Mouse (Mus musculus): ENCODE data around the gene Fam19a1. TPM values are rescaled to one million over a fixed set of nuclear protein-coding genes. Genes with fewer than 3 reads are reported as not detected.

Fam19a1 gene
- 26.0 and 37.3 TPM in 2 replicates for polyA plus RNA-seq (2015; fragmentation: Nextera tagmentation; extraction: Ambion mirVana)

- Histone ChIP-seq H3K4me1 (peaks cover 41% of the 10 kb centered on the region), H3K4me2 (peak within 1 kb of the TSS; percentile 95)
Measured at GRCm38 (mm10) chr6:96112854-96113253, at the start of gene Fam19a1. TSS of gene Fam19a1 (plus strand) at chr6:96113154.

DNA sequence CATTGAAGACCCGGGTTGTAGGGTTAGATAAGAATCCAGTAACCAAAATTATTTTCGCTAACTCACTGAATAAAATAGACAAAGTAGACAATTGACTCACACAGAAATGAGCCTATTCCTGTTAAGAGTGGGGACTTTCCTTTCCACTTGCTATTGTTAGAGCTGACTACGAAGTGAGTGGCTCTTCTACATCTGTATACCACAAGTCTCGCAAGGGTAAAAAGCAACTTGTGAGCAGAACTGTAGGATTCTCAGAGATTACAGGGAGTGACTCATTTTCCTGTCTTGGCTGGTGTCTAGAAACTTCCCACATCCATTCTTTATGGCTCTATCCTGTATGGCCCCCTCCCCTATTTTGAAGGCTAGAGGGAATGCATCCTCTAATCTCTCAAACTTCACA is 41.9 kb upstream of the Fam19a1 start:
- no peak for ATAC-seq (ENCODE audit: low FRiP score)
- no peak overlapping the region for H3K27ac ChIP-seq (replicated peaks)
- no peaks in the 10 kb centered on the region for H3K27me3 ChIP-seq (replicated peaks)
- no peaks in the 10 kb centered on the region for H3K9me3 ChIP-seq (replicated peaks)
- H3K4me2 ChIP-seq: no peak overlapping the region
- 94% methylated on average over 4 of the region's 4 CpGs for WGBS
- H3K4me3 ChIP-seq (replicated peaks): no peak overlapping the region
- H3K4me1 ChIP-seq: no peaks in the 10 kb centered on the region
- no peaks in the 10 kb centered on the region for H3K36me3 ChIP-seq
- no peak overlapping the region for H3K9ac ChIP-seq (replicated peaks)

More at GRCm38 (mm10) chr6:96112854-96113253, at the start of gene Fam19a1:
- ATAC-seq (ENCODE audit: low FRiP score): no peak
- Histone ChIP-seq H3K27ac (replicated peaks) (0 out of 2 replicates have a peak within 1 kb of the TSS, but pooled peaks have one; percentile 51), H3K9ac (replicated peaks) (peak within 1 kb of the TSS; percentile 43), H3K36me3 (no peaks in the 10 kb centered on the region), H3K27me3 (replicated peaks) (no peaks in the 10 kb centered on the region), H3K9me3 (replicated peaks) (no peaks in the 10 kb centered on the region), H3K4me3 (replicated peaks) (peak within 1 kb of the TSS; percentile 56)
- WGBS: 21% methylated on average over 6 of the region's 6 CpGs

DNA sequence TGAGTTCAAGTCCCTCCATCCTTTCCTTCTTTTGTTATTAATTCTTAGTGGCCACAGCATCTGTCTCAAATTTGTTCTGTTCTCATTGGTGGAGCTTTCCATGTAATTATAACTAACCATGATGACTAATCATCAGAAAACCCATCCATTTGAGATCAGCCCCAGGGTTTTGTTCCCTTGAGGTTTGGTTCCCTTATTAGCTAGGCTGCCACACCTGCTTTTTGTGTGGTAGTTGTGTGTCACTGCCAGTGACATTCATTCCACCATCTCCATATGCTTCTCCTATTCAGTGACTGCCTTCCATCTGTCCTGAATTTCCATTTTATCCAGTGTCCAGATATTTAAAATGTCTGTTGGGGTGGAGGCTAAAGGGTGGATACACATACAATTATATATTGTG is 41.4 kb upstream of the Fam19a1 start:
- Histone ChIP-seq H3K27ac (replicated peaks) (no peak overlapping the region), H3K27me3 (replicated peaks) (no peaks in the 10 kb centered on the region), H3K4me3 (replicated peaks) (no peak overlapping the region), H3K9ac (replicated peaks) (no peak overlapping the region), H3K4me1 (no peaks in the 10 kb centered on the region), H3K36me3 (no peaks in the 10 kb centered on the region), H3K9me3 (replicated peaks) (no peaks in the 10 kb centered on the region), H3K4me2 (no peak overlapping the region)
- ATAC-seq (ENCODE audit: low FRiP score): no peak

DNA sequence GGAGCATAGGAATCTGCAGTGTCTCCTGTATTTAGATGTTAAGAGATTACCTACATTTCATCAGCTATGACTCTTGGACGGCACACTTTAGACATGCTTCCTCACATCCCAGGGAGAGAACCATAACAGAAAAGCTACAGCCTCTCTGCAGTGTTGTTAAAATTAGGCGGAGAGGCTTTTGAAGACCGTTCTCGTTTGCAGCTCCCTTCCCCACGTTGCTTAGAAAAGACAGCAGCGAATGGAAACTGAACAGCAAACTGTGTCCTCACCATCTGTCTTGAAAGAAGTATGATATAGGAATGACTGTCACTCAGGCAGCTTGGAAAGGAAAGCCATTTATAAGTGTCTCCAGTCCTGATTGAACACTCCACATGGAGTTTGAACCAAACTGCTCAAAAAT is 23.0 kb upstream of the Fam19a1 start:
- no peaks in the 10 kb centered on the region for H3K9me3 ChIP-seq (replicated peaks)
- no peaks in the 10 kb centered on the region for H3K27me3 ChIP-seq (replicated peaks)
- no peak overlapping the region for H3K9ac ChIP-seq (replicated peaks)
- H3K4me3 ChIP-seq (replicated peaks): no peak overlapping the region
- H3K4me2 ChIP-seq: no peak overlapping the region
- no peak for ATAC-seq (ENCODE audit: low FRiP score)
- no peaks in the 10 kb centered on the region for H3K36me3 ChIP-seq
- H3K4me1 ChIP-seq: no peaks in the 10 kb centered on the region
- WGBS: 88% methylated on average over 6 of the region's 6 CpGs
- H3K27ac ChIP-seq (replicated peaks): no peak overlapping the region

DNA sequence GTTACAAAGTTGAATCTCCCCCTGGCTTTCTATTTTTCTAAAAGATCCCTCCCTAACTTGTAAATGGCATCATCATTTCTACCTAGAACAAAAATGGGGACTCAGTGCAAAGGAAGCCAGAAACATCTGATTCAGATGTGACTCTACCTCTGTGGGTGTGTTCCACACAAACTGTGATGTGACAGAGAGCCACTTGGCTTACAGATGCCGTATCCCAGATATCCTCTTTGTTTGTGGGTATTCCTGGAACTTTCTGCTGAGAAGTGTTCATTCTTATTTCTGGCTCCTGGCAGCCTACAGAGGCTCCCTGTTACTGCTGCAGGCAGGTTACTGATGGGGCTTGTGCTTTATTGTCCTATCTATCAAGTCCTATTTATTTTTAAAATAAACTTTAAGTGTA is 19.2 kb upstream of the Fam19a1 start:
- WGBS: 90% methylated on average over 1 of the region's 1 CpGs

DNA sequence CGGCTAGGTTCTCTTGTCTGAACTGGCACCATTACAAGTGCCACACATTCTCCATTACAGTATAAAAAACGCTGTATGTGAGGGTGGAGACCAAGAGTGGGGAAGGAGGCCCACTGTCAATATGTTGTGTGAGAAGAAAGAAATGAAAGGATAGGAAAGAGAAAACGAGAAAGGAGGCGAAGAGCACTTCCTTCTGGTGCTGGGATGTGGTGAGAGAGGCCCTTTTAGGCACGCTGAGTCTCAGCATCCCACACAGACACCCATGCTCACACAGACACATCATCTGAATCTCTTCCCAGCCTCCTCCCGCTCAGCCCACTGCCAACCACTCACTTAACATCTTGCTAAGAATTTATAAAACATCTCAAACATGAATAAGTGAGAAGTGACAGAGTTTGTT is 14.7 kb upstream of the Fam19a1 start:
- no peaks in the 10 kb centered on the region for H3K4me1 ChIP-seq
- peaks cover 4% of the 10 kb centered on the region; the same call in 1 of the 2 replicates for H3K36me3 ChIP-seq
- no peak overlapping the region for H3K4me3 ChIP-seq (replicated peaks)
- H3K9ac ChIP-seq (replicated peaks): no peak overlapping the region
- H3K27me3 ChIP-seq (replicated peaks): no peaks in the 10 kb centered on the region
- H3K27ac ChIP-seq (replicated peaks): no peak overlapping the region
- H3K4me2 ChIP-seq: no peak overlapping the region
- WGBS: 88% methylated on average over 6 of the region's 6 CpGs
- H3K9me3 ChIP-seq (replicated peaks): no peaks in the 10 kb centered on the region
- no peak for ATAC-seq (ENCODE audit: low FRiP score)

More for the DNA sequence above, 19.2 kb upstream of the Fam19a1 start:
- H3K4me3 ChIP-seq (replicated peaks): no peak overlapping the region
- H3K36me3 ChIP-seq: no peaks in the 10 kb centered on the region
- no peaks in the 10 kb centered on the region for H3K27me3 ChIP-seq (replicated peaks)
- H3K9ac ChIP-seq (replicated peaks): no peak overlapping the region
- ATAC-seq (ENCODE audit: low FRiP score): no peak
- H3K27ac ChIP-seq (replicated peaks): no peak overlapping the region
- H3K4me2 ChIP-seq: no peak overlapping the region
- no peaks in the 10 kb centered on the region for H3K9me3 ChIP-seq (replicated peaks)
- no peaks in the 10 kb centered on the region for H3K4me1 ChIP-seq

DNA sequence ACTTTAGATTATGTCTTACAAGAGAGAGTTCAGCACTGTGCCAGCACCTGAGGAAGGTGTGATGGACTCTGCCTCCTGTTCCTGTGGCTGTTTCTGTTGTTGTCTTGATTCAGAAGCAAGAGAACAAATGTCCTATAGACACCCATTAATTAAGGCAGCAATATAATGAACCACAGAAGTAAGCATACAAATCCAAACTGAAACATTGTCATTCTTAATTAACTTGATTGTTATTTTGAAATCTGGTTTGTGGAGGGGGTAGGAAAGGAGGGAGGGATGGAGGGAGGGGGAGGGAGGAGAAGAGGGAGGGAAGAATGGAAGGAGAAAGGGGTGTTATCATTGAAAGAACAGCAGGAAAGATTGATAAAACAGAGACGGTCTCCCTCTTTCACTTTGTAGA is 1.3 kb upstream of the Fam19a1 start:
- peaks cover 30% of the 10 kb centered on the region for H3K4me1 ChIP-seq
- H3K27me3 ChIP-seq (replicated peaks): no peaks in the 10 kb centered on the region
- H3K9ac ChIP-seq (replicated peaks): no peak overlapping the region
- H3K36me3 ChIP-seq: no peaks in the 10 kb centered on the region
- WGBS: 74% methylated on average over 1 of the region's 1 CpGs
- H3K27ac ChIP-seq (replicated peaks): no peak overlapping the region
- no peak overlapping the region for H3K4me2 ChIP-seq
- no peak for ATAC-seq (ENCODE audit: low FRiP score)
- no peaks in the 10 kb centered on the region for H3K9me3 ChIP-seq (replicated peaks)
- no peak overlapping the region for H3K4me3 ChIP-seq (replicated peaks)

GRCm38 (mm10) chr6:96114151-96114550 is 1.2 kb downstream of the Fam19a1 start:
- Histone ChIP-seq H3K36me3 (no peaks in the 10 kb centered on the region), H3K4me1 (peaks cover 47% of the 10 kb centered on the region), H3K27ac (replicated peaks) (0 out of 2 replicates have a peak overlapping the region, but pooled peaks have one; percentile 38), H3K4me2 (peak overlapping the region; percentile 95), H3K27me3 (replicated peaks) (no peaks in the 10 kb centered on the region), H3K9ac (replicated peaks) (peak overlapping the region; percentile 40), H3K9me3 (replicated peaks) (no peaks in the 10 kb centered on the region), H3K4me3 (replicated peaks) (peak overlapping the region; percentile 56)
- WGBS: 18% methylated on average over 1 of the region's 1 CpGs
- ATAC-seq (ENCODE audit: low FRiP score): no peak

- WGBS: 8% methylated on average over 6 of the region's 6 CpGs
- Histone ChIP-seq H3K9ac (replicated peaks) (peak overlapping the region; percentile 73), H3K9me3 (replicated peaks) (no peaks in the 10 kb centered on the region), H3K27me3 (replicated peaks) (no peaks in the 10 kb centered on the region), H3K4me3 (replicated peaks) (peak overlapping the region; percentile 56), H3K4me1 (peaks cover 51% of the 10 kb centered on the region), H3K27ac (replicated peaks) (peak overlapping the region; percentile 81), H3K4me2 (peak overlapping the region; percentile 95), H3K36me3 (no peaks in the 10 kb centered on the region)
- no peak for ATAC-seq (ENCODE audit: low FRiP score)
Measured at GRCm38 (mm10) chr6:96116148-96116533, 3.2 kb downstream of the Fam19a1 start.

DNA sequence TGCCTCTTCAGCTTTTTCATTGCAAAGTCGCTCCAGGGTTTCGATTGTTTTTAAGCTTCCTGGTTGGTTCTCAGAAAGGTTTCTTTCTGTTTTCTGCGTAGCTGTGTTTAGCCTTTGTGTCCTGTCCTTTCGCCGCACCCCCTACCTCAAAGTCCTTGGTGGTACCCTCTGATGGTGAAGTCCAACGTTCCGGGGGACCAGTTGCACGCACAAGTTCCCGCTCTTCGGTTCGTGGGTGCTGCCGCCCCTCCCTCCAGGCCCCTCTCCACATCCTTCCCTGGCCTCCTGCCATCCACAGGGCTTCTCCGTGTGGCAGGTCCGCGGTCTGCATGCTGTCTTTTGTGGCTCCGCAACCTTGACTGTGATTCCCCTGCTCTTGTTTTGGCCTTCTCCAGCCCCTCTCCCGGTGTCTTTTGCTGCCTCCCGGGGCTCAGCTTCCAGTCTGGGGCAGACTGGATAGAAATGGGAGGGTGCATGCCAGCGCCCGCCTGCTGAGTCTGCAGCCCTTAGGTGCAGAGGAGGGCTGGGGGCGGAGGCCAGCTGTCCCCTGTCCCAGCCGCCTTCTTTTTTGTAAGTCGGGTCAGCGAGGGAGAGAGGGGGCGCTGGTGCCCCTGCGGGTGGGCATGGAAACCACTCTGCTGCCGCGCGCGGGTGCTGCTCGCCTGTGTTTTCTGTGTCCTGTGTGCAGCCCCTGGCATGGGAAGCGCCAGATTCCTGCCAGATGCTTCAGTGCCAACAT is 3.7 kb downstream of the Fam19a1 start:
- peak overlapping the region; percentile 73 for H3K9ac ChIP-seq (replicated peaks)

DNA sequence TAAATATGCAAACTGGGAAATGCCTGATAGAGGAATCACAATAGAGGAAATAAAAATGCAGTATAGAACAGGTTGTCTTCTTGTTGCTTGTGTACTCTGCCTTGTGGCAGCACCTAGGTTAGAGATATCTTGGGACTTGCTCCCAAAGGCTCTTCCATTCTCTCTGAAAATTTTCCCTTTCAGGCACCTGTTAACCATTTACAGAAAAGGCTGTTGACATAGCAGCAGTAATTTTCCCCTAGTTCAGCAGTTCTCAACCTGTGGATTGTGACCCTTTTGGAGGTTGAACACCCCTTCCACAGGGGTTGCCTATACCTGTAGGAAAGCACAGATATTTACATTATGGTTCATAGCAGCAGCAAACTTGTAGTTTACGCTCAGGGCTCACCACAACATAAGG is 30.4 kb downstream of the Fam19a1 start:
- Histone ChIP-seq H3K27ac (replicated peaks) (no peak overlapping the region), H3K9me3 (replicated peaks) (no peaks in the 10 kb centered on the region), H3K4me3 (replicated peaks) (no peak overlapping the region), H3K9ac (replicated peaks) (no peak overlapping the region), H3K27me3 (replicated peaks) (no peaks in the 10 kb centered on the region), H3K36me3 (no peaks in the 10 kb centered on the region), H3K4me2 (no peak overlapping the region), H3K4me1 (no peaks in the 10 kb centered on the region)
- no peak for ATAC-seq (ENCODE audit: low FRiP score)
- WGBS: 96% methylated on average over 1 of the region's 1 CpGs

More for the DNA sequence above, 3.7 kb downstream of the Fam19a1 start:
- H3K4me2 ChIP-seq: peak overlapping the region; percentile 95
- peaks cover 51% of the 10 kb centered on the region for H3K4me1 ChIP-seq
- under 1% methylated on average over 31 of the region's 32 CpGs for WGBS
- no peaks in the 10 kb centered on the region for H3K27me3 ChIP-seq (replicated peaks)
- H3K36me3 ChIP-seq: no peaks in the 10 kb centered on the region
- no peaks in the 10 kb centered on the region for H3K9me3 ChIP-seq (replicated peaks)
- H3K27ac ChIP-seq (replicated peaks): peak overlapping the region; percentile 81
- ATAC-seq (ENCODE audit: low FRiP score): peak; percentile 86
- H3K4me3 ChIP-seq (replicated peaks): peak overlapping the region; percentile 56

- Histone ChIP-seq H3K27ac (replicated peaks) (no peak overlapping the region), H3K9ac (replicated peaks) (no peak overlapping the region), H3K4me2 (no peak overlapping the region), H3K9me3 (replicated peaks) (no peaks in the 10 kb centered on the region), H3K36me3 (no peaks in the 10 kb centered on the region), H3K4me1 (no peaks in the 10 kb centered on the region), H3K4me3 (replicated peaks) (no peak overlapping the region), H3K27me3 (replicated peaks) (no peaks in the 10 kb centered on the region)
- WGBS: 88% methylated on average over 13 of the region's 13 CpGs
- no peak for ATAC-seq (ENCODE audit: low FRiP score)
Measured at GRCm38 (mm10) chr6:96165403-96165802, 52.4 kb downstream of the Fam19a1 start.
